Mouse (Mus musculus) testis, adult 2 months (tissue): ENCODE data around the gene Esyt2.

Experiments used
- CTCF ChIP-seq: fragments of 200-500 bp; IDR thresholded peaks from 2 replicates; pipeline ENCODE4 v1.5.1; 2012; ENCODE audit warnings: low read depth, mild to moderate bottlenecking, inconsistent platforms, low read length, moderate library complexity; ENCODE audit not compliant: control insufficient read depth, insufficient read depth, insufficient replicate concordance
- POLR2A ChIP-seq: fragments of 200-500 bp; IDR thresholded peaks from 2 replicates; pipeline ENCODE4 v1.6.1; 2012; ENCODE audit warnings: low read depth, mild to moderate bottlenecking, inconsistent platforms, low read length, moderate library complexity; ENCODE audit not compliant: control insufficient read depth

DNA sequence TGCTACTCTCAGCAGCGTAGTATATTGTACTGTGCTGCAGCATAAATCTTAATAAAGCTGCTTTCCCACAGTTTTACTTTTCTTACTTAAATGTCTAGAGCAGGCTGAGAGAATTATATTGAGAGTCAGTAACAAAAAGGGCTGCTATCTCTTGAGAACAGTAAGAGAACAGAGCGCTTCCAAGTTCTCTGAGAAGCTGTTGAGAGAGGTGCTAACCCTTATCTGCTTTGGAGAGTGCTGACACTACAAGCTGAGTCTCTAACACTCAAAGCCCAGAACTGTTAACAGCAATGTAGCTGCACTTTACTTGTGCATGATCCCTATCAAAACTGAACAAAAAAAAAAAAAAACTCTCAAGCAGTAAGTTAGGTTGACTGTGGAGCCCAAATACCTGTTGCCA is 15.7 kb upstream of the Esyt2 start:
- TF ChIP-seq POLR2A (no peak), CTCF (no peak)
